Mouse (Mus musculus) limb, embryonic 14.5 days (tissue): ENCODE measurements at regions not wholly inside any gene's neighbourhood (a gene's known extent, or its start where the extent isn't known, plus 50 kb on each side); places are given as distances from the start of the nearest gene placed in this dataset.

Experiments used
- ATAC-seq: fragments of 200-750 bp; cut with Nextera tagmentation; 2 replicates; pipeline ENCODE4 v1.8.0; 2017; ENCODE audit warnings: low read depth, moderate number of reproducible peaks, moderate TSS enrichment; ENCODE audit not compliant: low FRiP score
- DNase-seq: peaks from one replicate; pipeline ENCODE4 v3.0.0-alpha.2; 2015; ENCODE audit warnings: low spot score
- H3K27ac ChIP-seq: fragments of 300-500 bp; sonication (generic); replicated peaks from 2 replicates; pipeline ENCODE4 v1.5.1; 2014; ENCODE audit warnings: low read depth, mild to moderate bottlenecking, low read length, moderate library complexity, mixed read lengths
- H3K27me3 ChIP-seq: fragments of 300-500 bp; sonication (generic); 2 replicates; pipeline ENCODE4 v1.6.1; 2014; ENCODE audit warnings: low read length, mixed read lengths; ENCODE audit not compliant: control insufficient read depth, insufficient read depth
- H3K36me3 ChIP-seq: fragments of 300-500 bp; sonication (generic); 2 replicates; pipeline ENCODE4 v1.6.1; 2014; ENCODE audit warnings: mild to moderate bottlenecking, low read length, moderate library complexity, mixed read lengths; ENCODE audit not compliant: control insufficient read depth, insufficient read depth
- H3K4me1 ChIP-seq: fragments of 300-500 bp; sonication (generic); 2 replicates; pipeline ENCODE4 v1.6.1; 2014; ENCODE audit warnings: antibody characterized with exemption, low read length, mixed read lengths; ENCODE audit not compliant: control insufficient read depth, insufficient read depth
- H3K4me2 ChIP-seq: fragments of 300-500 bp; sonication (generic); replicated peaks from 2 replicates; pipeline ENCODE4 v1.6.1; 2014; ENCODE audit warnings: low read depth, mild to moderate bottlenecking, low read length, moderate library complexity; ENCODE audit not compliant: severe bottlenecking
- H3K4me3 ChIP-seq: fragments of 300-500 bp; sonication (generic); replicated peaks from 2 replicates; pipeline ENCODE4 v1.5.1; 2014; ENCODE audit warnings: low read length
- H3K9ac ChIP-seq: fragments of 300-500 bp; sonication (generic); 2 replicates; pipeline ENCODE4 v1.6.1; 2014; ENCODE audit warnings: mild to moderate bottlenecking, low read depth, low read length, moderate library complexity; ENCODE audit not compliant: severe bottlenecking
- H3K9me3 ChIP-seq: fragments of 300-500 bp; sonication (generic); 2 replicates; pipeline ENCODE4 v1.6.1; 2016; ENCODE audit warnings: low read length; ENCODE audit not compliant: control insufficient read depth
- POLR2A ChIP-seq: fragments of 200-500 bp; IDR thresholded peaks from 2 replicates; pipeline ENCODE4 v1.8.0; 2012; ENCODE audit warnings: inconsistent platforms, mild to moderate bottlenecking, moderate library complexity, borderline replicate concordance; ENCODE audit not compliant: insufficient read depth, insufficient read length; ENCODE audit errors: extremely low read depth
- WGBS: fragments of 180-500 bp; shearing (Covaris S2); extraction: QIAGEN DNeasy Blood & Tissue Kit; methylation state at CpG from one replicate; pipeline ENCODE4 v1.1.7; 2014; 5-methylcytosine and 5-hydroxymethylcytosine counted together

DNA sequence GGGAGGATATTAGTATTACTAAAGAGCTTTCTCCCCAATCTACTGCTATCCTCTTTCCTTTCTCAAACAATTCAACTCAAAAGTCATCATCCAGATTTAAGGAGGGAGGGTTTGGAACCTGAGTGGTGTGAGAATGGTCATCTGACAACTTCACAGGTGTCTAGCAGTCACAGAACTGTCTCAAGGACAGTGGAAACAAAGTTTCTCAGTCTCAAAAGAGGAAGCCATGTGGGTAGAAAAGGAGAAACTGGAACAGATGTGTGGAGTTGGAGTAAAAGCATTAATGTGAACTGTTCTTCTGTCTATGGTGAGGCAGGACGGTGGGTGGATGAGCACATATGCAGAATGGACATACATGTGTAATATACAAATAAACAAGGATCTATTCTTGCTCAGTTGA, 127.2 kb upstream of the Vldlr start:
- 0 out of 2 replicates have a peak, but pooled peaks cover 1% of the 10 kb centered on the region for H3K9me3 ChIP-seq
- no peak for DNase-seq
- no peak overlapping the region for H3K4me3 ChIP-seq
- 84% methylated on average over 1 of the region's 1 CpGs for WGBS
- no peak for TF ChIP-seq POLR2A
- no peak for ATAC-seq
- no peak overlapping the region for H3K4me2 ChIP-seq
- H3K27ac ChIP-seq: no peak overlapping the region
- H3K27me3 ChIP-seq: no peaks in the 10 kb centered on the region
- H3K36me3 ChIP-seq: no peaks in the 10 kb centered on the region
- H3K9ac ChIP-seq: no peak overlapping the region
- no peaks in the 10 kb centered on the region for H3K4me1 ChIP-seq

DNA sequence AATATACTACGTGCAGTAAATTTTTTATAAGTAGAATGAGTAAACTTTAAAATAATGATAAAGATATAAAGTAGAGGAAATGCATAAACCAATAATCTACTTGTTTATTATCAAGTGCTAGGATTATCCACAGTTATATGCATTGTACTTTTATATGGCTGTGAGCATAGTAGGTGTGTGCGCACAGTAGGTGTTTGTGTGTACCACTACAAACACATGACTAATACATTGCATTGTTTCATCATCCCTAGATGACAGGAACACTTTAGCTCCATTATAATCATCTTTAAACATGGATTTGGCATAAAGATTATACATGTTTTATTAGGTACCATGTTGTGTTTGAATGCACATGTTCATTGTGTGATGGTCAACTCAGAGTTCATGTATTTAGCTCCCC, 124.7 kb upstream of the Vldlr start:
- Histone ChIP-seq H3K4me2 (no peak overlapping the region), H3K4me1 (no peaks in the 10 kb centered on the region)
- 83% methylated on average over 2 of the region's 2 CpGs for WGBS

DNA sequence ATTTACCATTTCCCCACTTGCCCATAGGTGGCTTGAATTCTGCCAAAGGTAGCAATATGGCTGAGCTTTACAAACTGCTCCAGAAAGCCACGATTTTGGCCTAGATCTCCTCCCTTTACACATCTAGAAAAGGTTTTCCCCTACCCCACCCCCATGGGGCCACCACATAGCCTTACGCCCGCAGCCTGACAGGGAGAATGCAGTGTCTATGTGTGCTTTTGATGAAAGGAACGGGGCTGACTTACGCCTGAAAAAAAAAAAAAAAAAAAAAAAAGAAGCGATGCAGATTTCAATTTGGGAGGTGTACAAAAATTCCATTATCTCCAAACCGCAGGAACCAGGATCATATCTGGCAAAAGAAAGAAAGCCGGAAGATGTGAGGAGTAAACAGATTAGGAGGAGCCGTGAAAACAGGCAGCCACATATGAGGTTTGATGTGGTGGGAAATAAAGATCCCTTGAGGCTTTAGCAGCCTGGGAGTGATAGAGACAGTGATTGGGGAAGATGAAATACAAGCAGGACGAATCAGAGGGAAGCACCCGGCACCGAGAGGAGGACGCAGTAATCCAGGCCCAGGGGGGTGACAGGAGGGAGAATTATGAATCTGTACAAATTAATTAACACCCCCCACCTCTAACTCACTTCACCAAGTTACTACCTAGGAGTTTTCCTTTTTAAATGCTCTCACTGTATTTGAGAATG, 121.4 kb upstream of the Vldlr start:
- Histone ChIP-seq H3K27ac (no peak overlapping the region), H3K4me3 (no peak overlapping the region), H3K4me1 (no peaks in the 10 kb centered on the region), H3K27me3 (no peaks in the 10 kb centered on the region), H3K9me3 (0 out of 2 replicates have a peak, but pooled peaks cover 3% of the 10 kb centered on the region), H3K36me3 (no peaks in the 10 kb centered on the region), H3K9ac (no peak overlapping the region), H3K4me2 (no peak overlapping the region)
- no peak for TF ChIP-seq POLR2A
- 72% methylated on average over 13 of the region's 13 CpGs for WGBS
- DNase-seq (no peak), ATAC-seq (no peak)

More for the DNA sequence above, 124.7 kb upstream of the Vldlr start:
- H3K27ac ChIP-seq: no peak overlapping the region
- H3K36me3 ChIP-seq: no peaks in the 10 kb centered on the region
- no peak for TF ChIP-seq POLR2A
- H3K9ac ChIP-seq: no peak overlapping the region
- no peak overlapping the region for H3K4me3 ChIP-seq
- no peaks in the 10 kb centered on the region for H3K27me3 ChIP-seq
- no peak for ATAC-seq
- DNase-seq: no peak
- 0 out of 2 replicates have a peak, but pooled peaks cover 3% of the 10 kb centered on the region for H3K9me3 ChIP-seq

DNA sequence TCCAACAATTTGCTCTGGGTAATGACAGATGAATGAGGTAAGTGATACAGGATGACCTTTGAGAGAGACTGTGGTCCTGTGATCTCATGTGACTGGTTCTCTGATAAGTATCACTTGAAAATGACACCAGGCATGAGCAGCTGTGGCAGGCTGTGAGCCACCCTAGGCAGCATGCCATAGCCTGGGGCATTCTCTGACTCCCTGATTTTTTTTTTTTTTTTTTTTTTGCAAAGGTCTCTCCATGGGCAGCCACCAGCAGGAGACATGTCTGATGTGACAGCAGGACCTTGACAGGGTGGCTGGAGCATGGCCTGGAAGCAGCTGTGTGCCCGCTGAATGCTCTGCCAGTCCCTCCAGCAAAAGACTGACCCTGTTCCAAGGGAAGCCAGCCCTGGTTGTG, 116.4 kb upstream of the Vldlr start:
- ATAC-seq (no peak), DNase-seq (no peak)
- WGBS: 71% methylated on average over 1 of the region's 1 CpGs
- no peak overlapping the region for H3K9ac ChIP-seq
- H3K36me3 ChIP-seq: no peaks in the 10 kb centered on the region
- H3K27ac ChIP-seq: no peak overlapping the region
- H3K4me2 ChIP-seq: no peak overlapping the region
- no peak for TF ChIP-seq POLR2A
- no peaks in the 10 kb centered on the region for H3K4me1 ChIP-seq
- H3K4me3 ChIP-seq: no peak overlapping the region
- H3K27me3 ChIP-seq: no peaks in the 10 kb centered on the region
- no peaks in the 10 kb centered on the region for H3K9me3 ChIP-seq

DNA sequence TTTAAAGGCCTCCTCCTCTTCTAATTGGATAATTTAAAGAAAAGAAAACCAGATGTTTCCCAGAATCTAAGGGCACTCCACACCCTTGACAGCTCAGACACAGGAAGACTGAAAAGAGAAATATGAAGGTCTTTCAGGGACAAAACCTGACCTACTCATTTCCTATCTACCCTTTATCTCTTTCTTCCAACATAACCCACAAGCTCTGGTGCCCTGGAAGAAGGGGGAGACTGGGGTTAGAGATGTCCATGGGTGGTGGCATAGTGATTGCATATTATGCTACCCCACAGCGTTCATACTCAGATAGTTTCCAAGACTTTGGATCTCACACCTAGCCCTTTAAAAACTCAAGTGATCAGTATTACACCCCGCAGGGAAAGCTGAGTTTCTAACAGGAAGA, 105.8 kb upstream of the Vldlr start:
- TF ChIP-seq POLR2A: no peak
- DNase-seq (no peak), ATAC-seq (no peak)
- Histone ChIP-seq H3K27me3 (no peaks in the 10 kb centered on the region), H3K4me1 (no peaks in the 10 kb centered on the region), H3K4me3 (no peak overlapping the region), H3K9ac (no peak overlapping the region), H3K9me3 (no peaks in the 10 kb centered on the region), H3K4me2 (no peak overlapping the region), H3K27ac (no peak overlapping the region), H3K36me3 (no peaks in the 10 kb centered on the region)
- WGBS: 60% methylated on average over 2 of the region's 2 CpGs

DNA sequence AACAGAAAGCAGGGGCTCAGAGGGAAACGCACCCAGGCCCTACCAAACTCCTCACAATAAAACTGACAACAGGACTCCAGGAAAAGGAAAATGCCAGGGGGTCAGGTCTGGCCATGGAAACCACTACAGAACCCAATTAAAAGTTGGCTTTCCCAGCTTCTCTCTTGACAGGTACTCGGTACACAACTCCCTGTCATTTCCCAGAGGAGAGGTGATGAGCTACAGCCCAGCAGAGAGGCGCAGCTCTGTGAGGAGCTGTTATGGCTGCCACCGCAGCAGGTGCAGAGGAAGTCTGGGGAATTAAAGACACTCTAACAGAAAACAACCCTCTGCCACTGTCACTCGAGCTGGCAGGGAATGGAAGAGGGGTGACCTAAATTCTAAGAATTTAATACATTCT, 95.4 kb upstream of the Vldlr start:
- Histone ChIP-seq H3K4me2 (no peak overlapping the region), H3K4me1 (0 out of 2 replicates have a peak, but pooled peaks cover 3% of the 10 kb centered on the region), H3K36me3 (no peaks in the 10 kb centered on the region), H3K27ac (no peak overlapping the region), H3K9ac (no peak overlapping the region), H3K9me3 (no peaks in the 10 kb centered on the region), H3K27me3 (no peaks in the 10 kb centered on the region), H3K4me3 (no peak overlapping the region)
- 45% methylated on average over 5 of the region's 5 CpGs for WGBS
- no peak for TF ChIP-seq POLR2A
- DNase-seq (no peak), ATAC-seq (no peak)
